Comparison of ENCODE assay signal across 16 mouse cellular contexts in genomic region chr9:9944872-9945271, GRCm38 (mm10).
"Had no signal": no experiment of that assay in that cellular context is flagged by ENCODE, and none has a peak within 500 bp of the region (broad histone marks: within the 10 kb centered on the region; RNA-seq: fewer than 3 reads in every experiment).

No protein-coding gene starts in this region.

- H3K36me3 ChIP-seq: liver, embryonic 13.5 days; liver, embryonic 15.5 days; lung, embryonic 15.5 days; midbrain, embryonic 13.5 days; midbrain, embryonic 15.5 days; neural tube, embryonic 12.5 days; stomach, embryonic 15.5 days had no signal

- H3K27ac ChIP-seq: liver, embryonic 13.5 days; liver, embryonic 15.5 days; lung, embryonic 15.5 days; macrophage; midbrain, embryonic 13.5 days; midbrain, embryonic 15.5 days; neural tube, embryonic 12.5 days; stomach, embryonic 15.5 days; stomach, postnatal 0 days had no signal

- H3K9ac ChIP-seq: liver, embryonic 13.5 days; liver, embryonic 15.5 days; liver, postnatal 0 days; lung, embryonic 15.5 days; midbrain, embryonic 13.5 days; midbrain, embryonic 15.5 days; neural tube, embryonic 12.5 days; stomach, embryonic 15.5 days had no signal

- ATAC-seq: liver, postnatal 0 days; midbrain, embryonic 13.5 days; midbrain, embryonic 15.5 days had no signal

- H3K4me1 ChIP-seq: liver, embryonic 13.5 days; liver, embryonic 15.5 days; lung, embryonic 15.5 days; megakaryocyte, embryonic 14.5 days; midbrain, embryonic 13.5 days; midbrain, embryonic 15.5 days; neural tube, embryonic 12.5 days; stomach, embryonic 15.5 days had no signal

- H3K9me3 ChIP-seq: liver, embryonic 13.5 days; liver, embryonic 15.5 days; lung, embryonic 15.5 days; midbrain, embryonic 13.5 days; midbrain, embryonic 15.5 days; neural tube, embryonic 12.5 days; stomach, embryonic 15.5 days had no signal

- H3K4me2 ChIP-seq: liver, embryonic 13.5 days; liver, embryonic 15.5 days; lung, embryonic 15.5 days; midbrain, embryonic 11.5 days; midbrain, embryonic 13.5 days; midbrain, embryonic 15.5 days; neural tube, embryonic 12.5 days; stomach, embryonic 15.5 days had no signal

- H3K27me3 ChIP-seq: liver, embryonic 13.5 days; liver, embryonic 15.5 days; lung, embryonic 15.5 days; megakaryocyte, embryonic 14.5 days; midbrain, embryonic 13.5 days; midbrain, embryonic 15.5 days; neural tube, embryonic 12.5 days; stomach, embryonic 15.5 days had no signal

- H3K4me3 ChIP-seq: liver, embryonic 13.5 days; liver, embryonic 15.5 days; lung, embryonic 15.5 days; megakaryocyte, embryonic 14.5 days; midbrain, embryonic 13.5 days; midbrain, embryonic 15.5 days; neural tube, embryonic 12.5 days; stomach, embryonic 15.5 days had no signal

- DNase-seq: liver, embryonic 13.5 days; liver, postnatal 0 days; right cerebral cortex, postnatal 14 days; thymus, adult 2 months; thymus, postnatal 25 days; thymus, postnatal 4 days had no signal
